Mouse (Mus musculus) lung, postnatal 25 days (tissue): ENCODE data around the gene Tpbgl.
A peak's percentile ranks its signal among the peaks of the same experiment; 100 is the strongest.

Source experiments
- DNase-seq: peaks from one replicate; pipeline ENCODE4 v3.0.0; 2022; ENCODE audit warnings: low spot score

Gene Tpbgl

GRCm38 (mm10) chr7:99626376-99627270 is at the start of gene Tpbgl:
TSS of gene Tpbgl (minus strand) at chr7:99627103.
- DNase-seq: peak; percentile 44

- peak; percentile 47 for DNase-seq
Observed at GRCm38 (mm10) chr7:99674890-99675289, 48.0 kb upstream of the Tpbgl start.

GRCm38 (mm10) chr7:99674209-99674608 is 47.3 kb upstream of the Tpbgl start:
- DNase-seq: peak; percentile 26

- no peak for DNase-seq
Observed at GRCm38 (mm10) chr7:99673188-99673587, 46.3 kb upstream of the Tpbgl start.

- DNase-seq: no peak
Observed at GRCm38 (mm10) chr7:99671544-99672435, 44.9 kb upstream of the Tpbgl start.

- DNase-seq: no peak
Observed at GRCm38 (mm10) chr7:99670915-99671314, 44.0 kb upstream of the Tpbgl start.

- DNase-seq: peak; percentile 23
Observed at GRCm38 (mm10) chr7:99668802-99669201, 41.9 kb upstream of the Tpbgl start.

GRCm38 (mm10) chr7:99667096-99667495 is 40.2 kb upstream of the Tpbgl start:
- DNase-seq: no peak

- DNase-seq: peak; percentile 52
Observed at GRCm38 (mm10) chr7:99665731-99666452, 39.0 kb upstream of the Tpbgl start.

- peak; percentile 69 for DNase-seq
Observed at GRCm38 (mm10) chr7:99664571-99665485, 37.9 kb upstream of the Tpbgl start.

- no peak for DNase-seq
Observed at GRCm38 (mm10) chr7:99663507-99664220, 36.8 kb upstream of the Tpbgl start.

GRCm38 (mm10) chr7:99662311-99662710 is 35.4 kb upstream of the Tpbgl start:
- DNase-seq: no peak

- DNase-seq: no peak
Observed at GRCm38 (mm10) chr7:99661571-99662230, 34.8 kb upstream of the Tpbgl start.

- DNase-seq: no peak
Observed at GRCm38 (mm10) chr7:99661071-99661470, 34.2 kb upstream of the Tpbgl start.

- DNase-seq: peak; percentile 74
Observed at GRCm38 (mm10) chr7:99659379-99660029, 32.6 kb upstream of the Tpbgl start.

- DNase-seq: no peak
Observed at GRCm38 (mm10) chr7:99654244-99654643, 27.3 kb upstream of the Tpbgl start.

- no peak for DNase-seq
Observed at GRCm38 (mm10) chr7:99649585-99649984, 22.7 kb upstream of the Tpbgl start.

GRCm38 (mm10) chr7:99648623-99649022 is 21.7 kb upstream of the Tpbgl start:
- DNase-seq: peak; percentile 32

GRCm38 (mm10) chr7:99644701-99645100 is 17.8 kb upstream of the Tpbgl start:
- no peak for DNase-seq
